Mouse (Mus musculus) cerebellum, adult 2 months (tissue): ENCODE data around the gene Cenpu. TPM values are rescaled to one million over a fixed set of nuclear protein-coding genes. Genes with fewer than 3 reads are reported as not detected.
"Not testable (repeated sequence)": the region's sequence is repeated elsewhere in the genome, so short reads cannot be mapped to it uniquely, and the experiment has no call there.

ENCODE experiments used
- DNase-seq, 2 experiments: peaks; one replicate each; pipeline ENCODE4 v3.0.0; 2021
- H3K27ac ChIP-seq: fragments of 200-500 bp; 2 replicates; pipeline ENCODE4 v1.5.1; 2012; ENCODE audit warnings: low read length, control low read depth, inconsistent platforms; ENCODE audit not compliant: insufficient read depth
- H3K27me3 ChIP-seq: fragments of 200-500 bp; 2 replicates; pipeline ENCODE4 v1.6.1; 2012; ENCODE audit warnings: inconsistent platforms, mild to moderate bottlenecking, low read length, moderate library complexity; ENCODE audit not compliant: control insufficient read depth, insufficient read depth
- H3K4me1 ChIP-seq: fragments of 200-500 bp; 2 replicates; pipeline ENCODE4 v1.6.1; 2011; ENCODE audit warnings: low read length; ENCODE audit not compliant: control insufficient read depth, insufficient read depth
- H3K4me3 ChIP-seq: fragments of 200-500 bp; replicated peaks from 2 replicates; pipeline ENCODE3; 2011; ENCODE audit warnings: mild to moderate bottlenecking, low read depth, low read length, control low read depth; ENCODE audit not compliant: insufficient read depth
- CTCF ChIP-seq: fragments of 200-500 bp; IDR thresholded peaks from 2 replicates; pipeline ENCODE4 v1.5.1; 2011; ENCODE audit warnings: low read depth, mild to moderate bottlenecking, control low read depth, low read length, moderate library complexity, borderline replicate concordance; ENCODE audit not compliant: insufficient read depth
- POLR2A ChIP-seq: fragments of 200-500 bp; IDR thresholded peaks from 2 replicates; pipeline ENCODE4 v1.6.1; 2011; ENCODE audit warnings: low read length, control low read depth, borderline replicate concordance; ENCODE audit not compliant: insufficient read depth
- WGBS: fragments of 180-500 bp; shearing (Covaris S2); methylation state at CpG from one replicate; pipeline ENCODE4 v1.1.7; 2018; 5-methylcytosine and 5-hydroxymethylcytosine counted together
- polyA plus RNA-seq: library from polyadenylated mRNA; depleted of rRNA; stranded (reverse); fragments of >200 nt; gene quantifications from 2 replicates; pipeline ENCODE4 v1.2.3, GENCODE M21; 2012

Cenpu gene
- polyA plus RNA-seq, 1 experiment: 1.3 TPM

DNA sequence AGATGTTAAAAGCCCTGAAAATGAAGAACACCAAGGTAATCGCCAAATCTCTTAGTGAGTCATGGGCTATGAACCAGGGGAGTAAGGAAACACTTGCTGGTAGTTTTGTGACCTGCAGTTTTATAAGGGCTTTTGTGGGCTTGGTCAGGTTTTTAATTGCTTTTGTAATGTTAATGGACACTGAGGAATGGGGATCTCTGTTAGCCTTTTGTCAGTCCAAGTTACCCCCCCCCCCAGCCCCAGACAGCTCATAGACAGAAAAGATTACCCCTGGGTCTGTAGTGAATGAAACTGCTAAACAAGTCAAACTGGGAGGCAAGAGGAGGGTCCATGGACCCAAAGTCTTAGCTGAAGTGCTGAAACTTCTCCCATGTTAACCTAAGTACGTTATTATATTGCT, 21.6 kb downstream of the Cenpu start:
- 90% methylated on average over 2 of the region's 2 CpGs for WGBS
- TF ChIP-seq CTCF (no peak), POLR2A (no peak)

GRCm38 (mm10) chr8:46573964-46574363, 22.1 kb downstream of the Cenpu start:
- H3K27ac ChIP-seq: no peak overlapping the region
- WGBS: 94% methylated on average over 2 of the region's 2 CpGs
- H3K27me3 ChIP-seq: no peaks in the 10 kb centered on the region
- DNase-seq: no peak
- H3K4me1 ChIP-seq: no peaks in the 10 kb centered on the region
- H3K4me3 ChIP-seq: no peak overlapping the region
- TF ChIP-seq CTCF: no peak
- TF ChIP-seq POLR2A: no peak

More for the DNA sequence above, 21.6 kb downstream of the Cenpu start:
- Histone ChIP-seq H3K4me3 (no peak overlapping the region), H3K27ac (no peak overlapping the region), H3K4me1 (no peaks in the 10 kb centered on the region), H3K27me3 (no peaks in the 10 kb centered on the region)
- no peak for DNase-seq

GRCm38 (mm10) chr8:46578794-46579193, 27.0 kb downstream of the Cenpu start:
- H3K27ac ChIP-seq: no peak overlapping the region
- H3K27me3 ChIP-seq: no peaks in the 10 kb centered on the region
- DNase-seq: no peak
- no peaks in the 10 kb centered on the region for H3K4me1 ChIP-seq
- no peak for TF ChIP-seq CTCF
- TF ChIP-seq POLR2A: no peak
- H3K4me3 ChIP-seq: no peak overlapping the region
- WGBS: 94% methylated on average over 9 of the region's 9 CpGs

DNA sequence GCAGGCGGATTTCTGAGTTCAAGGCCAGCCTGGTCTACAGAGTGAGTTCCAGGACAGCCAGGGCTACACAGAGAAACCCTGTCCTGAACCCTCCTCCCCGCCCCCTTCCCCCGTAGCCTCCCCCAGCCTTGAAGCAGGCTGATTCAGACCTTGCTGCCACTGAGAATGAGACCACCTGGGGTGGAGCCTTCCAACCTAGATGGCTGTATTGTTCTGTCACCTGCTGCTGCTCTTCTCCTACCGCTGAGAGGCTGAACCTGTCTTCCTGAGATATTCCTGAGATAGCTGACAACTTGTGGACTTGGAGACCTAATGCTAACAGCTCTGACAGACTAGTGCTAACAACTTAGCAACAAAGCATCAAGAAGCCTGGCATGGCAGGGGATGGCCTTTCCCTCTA, 32.5 kb downstream of the Cenpu start:
- not testable (repeated sequence) for DNase-seq, H3K4me1 ChIP-seq, H3K27ac ChIP-seq, H3K4me3 ChIP-seq, H3K27me3 ChIP-seq
- WGBS: 49% methylated on average over 4 of the region's 4 CpGs

GRCm38 (mm10) chr8:46585576-46585975, 33.7 kb downstream of the Cenpu start:
- no peak overlapping the region for H3K4me3 ChIP-seq
- 42% methylated on average over 3 of the region's 3 CpGs for WGBS
- TF ChIP-seq POLR2A (no peak), CTCF (no peak)

DNA sequence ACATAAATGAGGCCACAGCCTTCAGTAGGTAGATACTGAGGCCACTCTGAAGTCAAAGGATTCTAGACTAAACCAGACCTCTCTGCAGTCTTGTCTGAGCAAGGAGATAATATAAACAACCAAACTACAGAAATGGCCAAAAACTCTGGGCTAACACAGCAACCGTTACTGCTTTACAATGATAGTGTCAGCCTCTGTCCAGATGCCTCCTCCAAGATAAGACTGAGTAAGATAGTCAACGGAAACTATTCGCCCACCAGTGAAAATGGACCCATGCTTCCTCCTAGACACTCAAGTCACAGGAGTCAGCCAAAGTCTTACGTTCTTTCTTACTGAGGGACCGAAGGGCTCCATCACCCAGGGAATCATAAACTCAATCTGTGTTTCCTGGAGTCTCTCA, 36.1 kb downstream of the Cenpu start:
- Histone ChIP-seq H3K4me1 (no peaks in the 10 kb centered on the region), H3K27ac (no peak overlapping the region), H3K4me3 (no peak overlapping the region), H3K27me3 (no peaks in the 10 kb centered on the region)
- 94% methylated on average over 5 of the region's 5 CpGs for WGBS
- no peak for DNase-seq
- no peak for TF ChIP-seq POLR2A
- TF ChIP-seq CTCF: no peak

More at GRCm38 (mm10) chr8:46585576-46585975, 33.7 kb downstream of the Cenpu start:
- no peaks in the 10 kb centered on the region for H3K4me1 ChIP-seq
- no peak overlapping the region for H3K27ac ChIP-seq
- DNase-seq: no peak
- no peaks in the 10 kb centered on the region for H3K27me3 ChIP-seq

DNA sequence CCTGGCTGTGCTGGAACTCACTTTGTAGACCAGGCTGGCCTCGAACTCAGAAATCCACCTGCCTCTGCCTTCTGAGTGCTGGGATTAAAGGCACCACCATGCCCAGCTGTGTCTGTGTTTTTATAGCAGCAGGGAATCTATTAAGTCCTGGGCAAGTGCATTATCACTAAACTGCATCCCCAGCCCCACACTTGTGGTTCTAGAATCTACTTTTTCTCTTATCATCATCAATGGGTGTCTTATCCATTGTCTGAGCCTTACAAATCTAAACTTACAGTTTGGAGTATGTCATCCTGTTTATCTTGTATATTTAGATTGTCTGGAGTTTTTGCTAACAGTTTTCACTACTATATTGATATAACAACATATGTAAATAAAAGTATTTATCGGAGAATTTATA, 36.8 kb downstream of the Cenpu start:
- no peaks in the 10 kb centered on the region for H3K27me3 ChIP-seq
- H3K27ac ChIP-seq: no peak overlapping the region
- 98% methylated on average over 2 of the region's 2 CpGs for WGBS
- H3K4me1 ChIP-seq: no peaks in the 10 kb centered on the region
- H3K4me3 ChIP-seq: no peak overlapping the region
- DNase-seq: no peak
- no peak for TF ChIP-seq POLR2A
- no peak for TF ChIP-seq CTCF

DNA sequence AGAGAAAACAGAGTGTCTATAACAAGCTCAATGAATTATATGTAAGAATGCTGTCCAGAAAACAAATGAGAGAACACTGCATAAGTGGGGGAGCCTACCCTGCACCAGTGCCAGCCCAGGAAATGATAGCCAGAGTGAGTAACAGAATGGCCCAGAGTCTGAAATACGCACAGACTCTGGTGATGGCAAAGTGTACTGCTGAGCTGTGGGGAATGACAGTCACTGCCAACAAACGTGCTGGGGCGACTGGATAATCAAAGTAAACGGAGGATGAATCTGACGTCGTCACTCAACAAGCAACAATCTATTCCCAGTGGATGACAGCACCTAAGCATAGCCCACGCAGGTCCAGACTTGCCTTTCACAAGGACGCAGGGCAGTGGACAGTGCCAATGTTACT, 41.2 kb downstream of the Cenpu start:
- Histone ChIP-seq H3K27me3 (no peaks in the 10 kb centered on the region), H3K27ac (no peak overlapping the region), H3K4me3 (peak overlapping the region; percentile 30), H3K4me1 (no peaks in the 10 kb centered on the region)
- peak; percentile 32 to 35 for DNase-seq
- 8% methylated on average over 8 of the region's 8 CpGs for WGBS
- TF ChIP-seq CTCF (no peak), POLR2A (no peak)
